Mouse (Mus musculus): Measurements from ENCODE around the gene Sephs2. TPM values are rescaled to one million over a fixed set of nuclear protein-coding genes. Genes with fewer than 3 reads are reported as not detected.
A peak's percentile ranks its signal among the peaks of the same experiment; 100 is the strongest.

The Sephs2 gene
- polyA plus RNA-seq, 1 experiment: 81.9 TPM

- Histone ChIP-seq H3K27ac (ENCODE audit: insufficient read depth, low read depth, low read length) (no peak overlapping the region), H3K36me3 (ENCODE audit: control insufficient read depth, insufficient read depth, low read length) (no peaks in the 10 kb centered on the region), H3K4me3 (ENCODE audit: low read depth, low read length) (no peak overlapping the region), H3K27me3 (ENCODE audit: control insufficient read depth, insufficient read depth, low read length) (no peaks in the 10 kb centered on the region), H3K4me1 (ENCODE audit: control insufficient read depth, insufficient read depth, insufficient read length, low read length) (peaks cover 19% of the 10 kb centered on the region)
- TF ChIP-seq CTCF (IDR thresholded peaks at IDR 0.05; ENCODE audit: extremely low read depth, insufficient read length, insufficient replicate concordance, low read depth, low read length) (no peak), POLR2A (IDR thresholded peaks at IDR 0.05; ENCODE audit: low read depth, low read length) (no peak)
- 65% methylated on average over 2 of the region's 2 CpGs for WGBS
These were observed 8.3 kb upstream of the Sephs2 start for GRCm38 (mm10) chr7:127282190-127282589.

GRCm38 (mm10) chr7:127281114-127281513, 7.3 kb upstream of the Sephs2 start:
- Histone ChIP-seq H3K27me3 (ENCODE audit: control insufficient read depth, insufficient read depth, low read length) (no peaks in the 10 kb centered on the region), H3K4me1 (ENCODE audit: control insufficient read depth, insufficient read depth, insufficient read length, low read length) (peaks cover 23% of the 10 kb centered on the region), H3K27ac (ENCODE audit: insufficient read depth, low read depth, low read length) (no peak overlapping the region), H3K4me3 (ENCODE audit: low read depth, low read length) (no peak overlapping the region), H3K36me3 (ENCODE audit: control insufficient read depth, insufficient read depth, low read length) (no peaks in the 10 kb centered on the region)
- no peak for TF ChIP-seq CTCF (IDR thresholded peaks at IDR 0.05; ENCODE audit: extremely low read depth, insufficient read length, insufficient replicate concordance, low read depth, low read length)
- TF ChIP-seq POLR2A (IDR thresholded peaks at IDR 0.05; ENCODE audit: low read depth, low read length): no peak
- 63% methylated on average over 4 of the region's 4 CpGs for WGBS

GRCm38 (mm10) chr7:127280092-127280491, 6.2 kb upstream of the Sephs2 start:
- TF ChIP-seq CTCF (IDR thresholded peaks at IDR 0.05; ENCODE audit: extremely low read depth, insufficient read length, insufficient replicate concordance, low read depth, low read length) (no peak), POLR2A (IDR thresholded peaks at IDR 0.05; ENCODE audit: low read depth, low read length) (no peak)
- no peak overlapping the region for H3K4me3 ChIP-seq (ENCODE audit: low read depth, low read length)
- peaks cover 23% of the 10 kb centered on the region for H3K4me1 ChIP-seq (ENCODE audit: control insufficient read depth, insufficient read depth, insufficient read length, low read length)
- WGBS: 68% methylated on average over 3 of the region's 3 CpGs
- no peaks in the 10 kb centered on the region for H3K27me3 ChIP-seq (ENCODE audit: control insufficient read depth, insufficient read depth, low read length)
- H3K36me3 ChIP-seq (ENCODE audit: control insufficient read depth, insufficient read depth, low read length): no peaks in the 10 kb centered on the region
- no peak overlapping the region for H3K27ac ChIP-seq (ENCODE audit: insufficient read depth, low read depth, low read length)

GRCm38 (mm10) chr7:127278311-127278710, 4.5 kb upstream of the Sephs2 start:
- Histone ChIP-seq H3K36me3 (ENCODE audit: control insufficient read depth, insufficient read depth, low read length) (no peaks in the 10 kb centered on the region), H3K4me3 (ENCODE audit: low read depth, low read length) (no peak overlapping the region), H3K4me1 (ENCODE audit: control insufficient read depth, insufficient read depth, insufficient read length, low read length) (peaks cover 23% of the 10 kb centered on the region), H3K27me3 (ENCODE audit: control insufficient read depth, insufficient read depth, low read length) (no peaks in the 10 kb centered on the region), H3K27ac (ENCODE audit: insufficient read depth, low read depth, low read length) (peak overlapping the region; percentile 91; the same call in 1 of the 2 replicates)
- 5% methylated on average over 8 of the region's 8 CpGs for WGBS
- TF ChIP-seq CTCF (IDR thresholded peaks at IDR 0.05; ENCODE audit: extremely low read depth, insufficient read length, insufficient replicate concordance, low read depth, low read length) (peak; percentile 71; the same call in 1 of the 2 replicates), POLR2A (IDR thresholded peaks at IDR 0.05; ENCODE audit: low read depth, low read length) (no peak)

- peaks cover 23% of the 10 kb centered on the region for H3K4me1 ChIP-seq (ENCODE audit: control insufficient read depth, insufficient read depth, insufficient read length, low read length)
- no peaks in the 10 kb centered on the region for H3K27me3 ChIP-seq (ENCODE audit: control insufficient read depth, insufficient read depth, low read length)
- H3K36me3 ChIP-seq (ENCODE audit: control insufficient read depth, insufficient read depth, low read length): 0 out of 2 replicates have a peak, but pooled peaks cover 3% of the 10 kb centered on the region
- no peak for TF ChIP-seq POLR2A (IDR thresholded peaks at IDR 0.05; ENCODE audit: low read depth, low read length)
- no peak for TF ChIP-seq CTCF (IDR thresholded peaks at IDR 0.05; ENCODE audit: extremely low read depth, insufficient read length, insufficient replicate concordance, low read depth, low read length)
- WGBS: 31% methylated on average over 5 of the region's 5 CpGs
- no peak overlapping the region for H3K4me3 ChIP-seq (ENCODE audit: low read depth, low read length)
- H3K27ac ChIP-seq (ENCODE audit: insufficient read depth, low read depth, low read length): peak overlapping the region; percentile 91
These were observed 2.7 kb upstream of the Sephs2 start for GRCm38 (mm10) chr7:127276519-127276961.

DNA sequence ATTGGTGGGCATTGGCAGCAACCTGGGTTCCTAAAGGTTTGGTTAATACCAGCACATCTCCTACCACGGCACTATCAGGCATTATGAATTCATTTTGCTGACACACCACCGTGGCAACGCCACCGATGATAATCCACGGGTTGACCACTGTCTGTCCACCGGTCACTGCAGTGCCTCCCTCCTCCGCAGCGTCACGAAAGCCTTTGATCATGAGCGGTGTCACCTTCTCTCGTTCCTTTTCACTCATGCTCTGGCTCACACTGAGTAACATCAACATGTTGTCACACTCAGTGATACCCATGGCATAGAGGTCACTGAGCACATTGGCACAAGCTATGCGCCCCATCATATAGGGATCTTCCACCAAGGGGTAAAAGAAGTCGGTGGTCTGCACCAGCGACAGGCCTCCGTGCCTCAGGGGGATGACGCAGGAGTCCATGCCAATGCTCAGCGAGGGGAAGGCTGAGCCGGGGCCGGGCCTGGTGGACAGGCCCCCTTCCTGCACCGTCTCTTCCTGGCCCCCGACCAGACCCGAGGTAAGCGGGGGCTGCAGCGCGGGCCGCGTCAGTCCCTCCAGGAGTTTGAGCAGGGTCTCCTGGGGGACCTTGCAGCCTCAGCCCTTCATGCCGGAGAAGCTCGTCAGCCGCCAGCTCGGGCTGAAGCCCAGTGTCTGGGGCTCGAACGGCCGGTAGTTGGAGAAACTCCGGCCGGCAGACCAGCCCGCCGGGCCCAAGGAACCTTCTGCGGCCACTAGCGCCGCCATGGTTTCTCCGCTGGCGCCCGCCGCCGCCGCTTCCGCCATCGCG, 534 bp downstream of the Sephs2 start:
- no peak for TF ChIP-seq POLR2A (IDR thresholded peaks at IDR 0.05; ENCODE audit: low read depth, low read length)
- no peak for TF ChIP-seq CTCF (IDR thresholded peaks at IDR 0.05; ENCODE audit: extremely low read depth, insufficient read length, insufficient replicate concordance, low read depth, low read length)
- H3K27ac ChIP-seq (ENCODE audit: insufficient read depth, low read depth, low read length): peak overlapping the region; percentile 50
- H3K4me3 ChIP-seq (ENCODE audit: low read depth, low read length): peak overlapping the region; percentile 90
- no peaks in the 10 kb centered on the region for H3K27me3 ChIP-seq (ENCODE audit: control insufficient read depth, insufficient read depth, low read length)
- H3K36me3 ChIP-seq (ENCODE audit: control insufficient read depth, insufficient read depth, low read length): peaks cover 13% of the 10 kb centered on the region; the same call in 1 of the 2 replicates
- 4% methylated on average over 49 of the region's 50 CpGs for WGBS
- peaks cover 18% of the 10 kb centered on the region for H3K4me1 ChIP-seq (ENCODE audit: control insufficient read depth, insufficient read depth, insufficient read length, low read length)

- TF ChIP-seq CTCF (IDR thresholded peaks at IDR 0.05; ENCODE audit: extremely low read depth, insufficient read length, insufficient replicate concordance, low read depth, low read length): no peak
- TF ChIP-seq POLR2A (IDR thresholded peaks at IDR 0.05; ENCODE audit: low read depth, low read length): no peak
- Histone ChIP-seq H3K4me3 (ENCODE audit: low read depth, low read length) (peak overlapping the region; percentile 90), H3K4me1 (ENCODE audit: control insufficient read depth, insufficient read depth, insufficient read length, low read length) (peaks cover 12% of the 10 kb centered on the region), H3K27me3 (ENCODE audit: control insufficient read depth, insufficient read depth, low read length) (no peaks in the 10 kb centered on the region), H3K36me3 (ENCODE audit: control insufficient read depth, insufficient read depth, low read length) (peaks cover 13% of the 10 kb centered on the region; the same call in 1 of the 2 replicates), H3K27ac (ENCODE audit: insufficient read depth, low read depth, low read length) (peak overlapping the region; percentile 50)
- 45% methylated on average over 15 of the region's 15 CpGs for WGBS
These were observed 1.3 kb downstream of the Sephs2 start for GRCm38 (mm10) chr7:127272566-127272965.

Data from small intestine, adult 2 months (tissue).